Mouse (Mus musculus): ENCODE results near the gene Tmem106c.

The Tmem106c gene

DNA sequence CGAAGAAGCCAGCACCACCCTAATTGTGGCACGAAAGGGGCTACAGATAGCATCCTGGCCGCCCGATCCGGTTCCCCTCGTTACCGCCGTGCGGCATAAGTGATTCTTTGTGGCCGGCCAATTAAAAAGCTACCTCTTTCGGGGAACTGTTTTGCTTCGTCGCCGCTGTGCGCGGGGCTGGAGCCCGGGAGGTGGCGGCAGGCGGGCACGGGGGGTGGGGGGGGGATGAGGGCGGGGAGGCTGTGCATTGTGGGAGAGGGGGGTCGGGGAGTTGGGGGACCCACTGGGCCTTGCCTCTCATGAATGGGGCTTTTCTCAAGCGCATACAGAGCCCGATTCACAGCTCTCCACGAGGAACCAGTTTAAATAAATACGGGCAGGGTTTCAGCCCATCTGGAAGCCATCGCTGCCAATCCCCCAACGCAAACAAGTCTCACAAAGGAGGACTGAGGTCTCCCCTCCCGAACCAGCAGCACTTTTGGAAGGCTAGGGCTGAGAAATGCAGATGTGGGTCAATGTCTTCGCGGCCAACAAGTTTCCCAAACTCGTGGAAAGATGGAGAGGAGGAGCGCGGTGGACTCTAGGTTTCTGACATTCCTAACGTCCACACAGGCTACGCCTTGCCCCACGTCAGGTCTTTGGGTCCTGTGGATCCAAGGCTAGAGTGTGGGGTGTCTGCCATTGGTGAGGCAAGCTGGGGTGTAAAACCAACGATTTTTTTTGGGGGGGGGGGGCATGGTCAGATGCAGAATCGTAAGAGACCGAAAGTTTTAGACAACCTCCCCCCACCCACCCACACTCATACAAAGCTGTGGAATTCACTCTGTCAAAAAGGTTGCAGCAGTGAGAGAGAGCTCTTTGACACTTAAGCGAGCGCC, 38.4 kb downstream of the Tmem106c start:
- no peak for DNase-seq

- peak; percentile 15 for DNase-seq
Measured at GRCm38 (mm10) chr15:98002991-98003821, 39.2 kb downstream of the Tmem106c start.

GRCm38 (mm10) chr15:98003822-98004739, 40.1 kb downstream of the Tmem106c start, which contains the start of gene Col2a1:
Gene Col2a1, minus strand, starts transcription at chr15:98004695.
- no peak for DNase-seq

- no peak for DNase-seq
Measured at GRCm38 (mm10) chr15:98004740-98005159, 40.8 kb downstream of the Tmem106c start.

- DNase-seq: no peak
Measured at GRCm38 (mm10) chr15:98005181-98005580, 41.2 kb downstream of the Tmem106c start.

GRCm38 (mm10) chr15:98012810-98013209, 48.8 kb downstream of the Tmem106c start:
- DNase-seq: no peak

GRCm38 (mm10) chr15:98017925-98018324, 53.9 kb downstream of the Tmem106c start:
- DNase-seq: no peak

GRCm38 (mm10) chr15:98019047-98019446, 55.0 kb downstream of the Tmem106c start:
- DNase-seq: no peak
